Mouse (Mus musculus) embryo, embryonic 9.5 days (tissue): ENCODE data around the gene Pfdn4.
A peak's percentile ranks its signal among the peaks of the same experiment; 100 is the strongest.
"Not testable (repeated sequence)": the region's sequence is repeated elsewhere in the genome, so short reads cannot be mapped to it uniquely, and the experiment has no call there.

ENCODE experiments used
- DNase-seq: peaks from one replicate; pipeline ENCODE4 v3.0.0-alpha.2; 2017; ENCODE audit errors: extremely low spot score

The Pfdn4 gene

DNA sequence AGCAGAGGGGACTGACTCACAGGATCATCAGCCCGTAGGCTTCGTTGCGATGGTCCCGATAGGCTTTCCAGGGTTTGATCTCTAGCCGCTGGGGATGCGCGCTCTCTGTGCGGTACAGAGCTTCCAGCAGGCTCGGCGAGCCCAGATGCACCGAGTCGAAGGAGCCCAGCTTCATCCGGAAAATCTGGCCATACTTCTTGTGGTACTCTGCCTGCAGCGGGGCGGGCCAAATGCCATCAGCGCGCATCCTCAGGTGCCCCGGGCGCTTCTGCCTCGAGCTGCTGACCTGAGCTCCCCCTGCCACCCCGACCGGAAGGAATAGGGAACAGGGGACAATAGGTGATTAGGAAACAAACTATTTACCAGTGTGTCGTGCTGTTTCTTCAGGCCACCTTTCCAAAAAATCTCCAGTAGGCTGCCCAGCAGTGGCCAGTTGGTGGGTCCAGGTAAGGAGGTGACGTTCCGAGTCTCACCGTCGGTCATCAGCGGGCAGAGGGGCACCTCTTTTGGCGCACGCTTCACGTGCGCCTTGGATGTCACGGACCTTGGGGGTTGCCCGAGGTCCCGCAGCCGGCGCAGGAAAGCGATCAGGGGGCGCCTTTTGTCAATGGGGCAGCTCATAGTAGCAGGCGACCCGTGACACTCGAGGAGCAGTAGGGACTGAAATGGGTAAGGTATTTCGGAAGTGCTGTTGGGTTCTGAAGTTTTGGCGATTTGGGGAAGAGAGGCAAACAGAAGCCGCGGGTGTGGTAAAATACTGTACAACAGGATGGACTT, at the start of gene Pfdn4:
TSS of gene Pfdn4 (plus strand) at position 275 of the 777 bp plus-strand sequence.
- DNase-seq: peak; percentile 45

DNA sequence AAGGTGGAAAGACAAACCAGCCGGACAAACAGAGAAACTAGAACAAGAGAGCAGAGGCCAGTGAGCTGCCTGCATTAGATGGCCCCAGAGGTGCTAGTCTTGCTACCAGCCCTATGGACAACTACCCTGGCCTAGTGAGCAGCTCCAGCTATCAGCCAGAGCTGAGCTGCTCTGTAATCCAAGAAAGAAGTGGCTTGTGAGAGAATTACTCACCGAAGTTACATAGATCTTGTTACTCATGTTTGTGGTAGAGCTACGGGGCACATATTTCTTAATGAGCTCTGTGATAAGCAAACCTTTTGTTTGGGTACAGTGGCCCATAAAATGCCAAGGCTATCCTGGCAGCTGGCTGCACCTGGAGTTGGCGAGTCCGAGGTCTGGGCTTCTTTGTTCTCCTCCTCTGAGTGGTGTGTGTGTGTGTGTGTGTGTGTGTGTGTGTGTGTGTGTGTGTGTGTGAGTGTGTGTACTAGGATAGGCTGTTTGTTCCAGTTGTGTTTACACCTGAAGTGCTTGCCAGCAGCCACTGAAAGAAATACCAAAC, 49.3 kb upstream of the Pfdn4 start:
- no peak for DNase-seq

DNA sequence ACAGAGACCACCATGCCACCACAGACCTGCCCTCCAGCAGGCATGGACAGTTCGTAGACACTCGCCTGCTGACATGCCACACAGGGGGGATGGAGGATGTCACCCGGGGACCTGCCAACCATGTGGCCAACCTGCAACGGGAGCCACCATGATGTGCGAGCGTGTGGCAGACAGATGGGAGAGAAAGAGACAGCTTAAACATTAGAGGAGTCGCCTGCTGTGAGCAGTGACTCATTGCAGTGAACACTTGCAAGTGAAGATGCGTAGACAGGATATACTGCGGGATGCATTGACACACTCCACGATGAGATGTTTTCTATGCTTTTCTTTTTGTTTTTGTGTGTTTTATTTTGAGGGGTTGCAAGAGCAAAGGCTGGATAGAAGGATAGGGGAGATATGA, 48.6 kb upstream of the Pfdn4 start:
- DNase-seq: no peak

DNA sequence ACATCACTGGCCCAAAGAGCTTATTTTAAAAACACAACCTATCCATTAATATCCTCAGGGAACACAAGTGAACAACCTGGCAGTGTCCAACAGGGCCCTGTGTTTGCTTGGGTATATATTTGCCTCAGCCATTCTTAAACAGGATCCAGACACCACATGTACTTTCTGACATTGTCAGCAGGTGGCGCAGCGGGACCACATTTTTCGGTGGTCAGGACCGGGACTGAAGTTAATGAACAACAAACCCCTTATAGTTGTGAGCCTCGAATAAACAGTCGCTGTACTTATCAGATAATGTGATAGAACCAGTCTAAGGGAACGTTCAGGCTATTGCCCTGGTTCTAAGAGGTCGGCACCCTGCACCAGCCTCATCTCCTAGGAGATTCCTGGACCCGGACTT, 45.3 kb upstream of the Pfdn4 start:
- DNase-seq: peak; percentile 87

DNA sequence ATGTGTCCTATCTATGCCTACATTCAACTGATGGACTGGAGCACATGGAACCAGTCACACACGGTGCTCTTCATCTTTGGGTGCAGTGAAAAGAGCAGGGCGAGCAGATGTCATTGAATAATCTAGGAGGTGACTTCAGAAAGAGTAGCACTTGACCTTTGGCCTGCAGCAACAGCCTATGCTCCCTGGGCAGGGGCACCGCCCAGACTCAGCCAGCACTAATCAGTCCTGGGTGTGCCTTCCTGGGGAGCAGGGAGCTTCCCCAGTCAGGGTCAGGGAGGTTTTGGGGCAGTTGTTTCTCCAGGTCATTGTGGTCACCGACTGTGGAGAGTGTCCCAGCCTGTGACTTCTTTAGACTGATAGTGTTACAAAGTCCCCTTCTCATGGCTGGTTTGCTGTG, 42.4 kb upstream of the Pfdn4 start:
- DNase-seq: not testable (repeated sequence)

DNA sequence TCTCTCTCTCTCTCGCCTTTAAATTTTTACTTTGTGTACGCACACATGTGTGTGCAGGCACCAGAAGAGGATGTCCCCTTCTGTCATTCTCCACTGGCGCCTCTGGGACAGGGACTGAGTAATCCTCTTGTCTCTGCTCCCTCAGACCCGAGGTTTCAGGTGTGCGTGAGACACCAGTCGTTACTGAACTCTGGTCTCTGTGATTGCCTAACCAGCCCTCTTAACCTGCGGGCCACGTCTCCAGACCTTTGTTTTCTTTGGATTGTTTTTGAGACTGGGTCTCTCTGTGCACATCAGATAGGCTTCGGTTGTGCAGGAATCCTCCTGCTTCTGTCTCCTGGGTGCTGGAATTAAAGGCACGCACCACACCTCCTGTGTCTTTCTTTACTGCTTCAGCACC, 37.0 kb upstream of the Pfdn4 start:
- DNase-seq: no peak

DNA sequence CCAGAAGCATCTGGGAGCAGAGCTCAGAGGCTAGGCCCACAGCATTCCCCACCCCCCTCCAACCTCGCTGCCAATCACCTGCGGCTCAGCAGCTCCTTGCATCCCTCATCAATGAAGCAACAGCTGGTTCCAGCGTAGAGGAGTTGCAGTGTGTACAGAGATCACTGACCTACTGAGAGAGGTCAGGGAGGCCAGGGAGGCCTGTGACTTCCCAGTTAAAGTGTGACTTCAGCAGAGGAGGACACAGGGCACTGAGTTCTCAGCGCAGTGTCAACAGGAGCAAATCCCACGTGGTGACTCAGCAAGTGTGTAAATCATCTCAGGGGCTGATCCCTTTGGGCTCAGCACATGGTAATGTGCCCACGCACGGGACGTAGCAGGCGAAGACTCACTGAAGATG, 36.4 kb upstream of the Pfdn4 start:
- peak; percentile 79 for DNase-seq

DNA sequence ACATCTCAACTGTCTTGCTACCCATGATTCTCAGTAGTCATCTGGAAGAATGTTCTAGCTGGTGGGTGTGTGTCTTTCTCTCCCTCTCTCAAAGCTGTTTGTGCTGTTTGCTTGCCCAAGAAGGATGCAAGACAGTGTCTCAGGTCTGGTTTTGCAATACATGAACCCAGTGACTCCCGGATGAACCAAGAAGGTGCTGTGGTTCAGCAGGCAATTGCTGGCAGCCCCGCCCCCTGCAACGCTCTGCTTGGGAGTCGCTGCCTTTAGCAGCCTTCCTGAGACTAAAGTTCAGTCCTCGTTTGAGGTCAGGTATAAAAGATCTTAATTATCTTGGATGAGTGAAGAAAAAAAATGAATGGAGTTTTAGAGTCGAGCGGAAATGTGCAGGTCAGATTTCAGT, 34.6 kb upstream of the Pfdn4 start:
- DNase-seq: no peak

DNA sequence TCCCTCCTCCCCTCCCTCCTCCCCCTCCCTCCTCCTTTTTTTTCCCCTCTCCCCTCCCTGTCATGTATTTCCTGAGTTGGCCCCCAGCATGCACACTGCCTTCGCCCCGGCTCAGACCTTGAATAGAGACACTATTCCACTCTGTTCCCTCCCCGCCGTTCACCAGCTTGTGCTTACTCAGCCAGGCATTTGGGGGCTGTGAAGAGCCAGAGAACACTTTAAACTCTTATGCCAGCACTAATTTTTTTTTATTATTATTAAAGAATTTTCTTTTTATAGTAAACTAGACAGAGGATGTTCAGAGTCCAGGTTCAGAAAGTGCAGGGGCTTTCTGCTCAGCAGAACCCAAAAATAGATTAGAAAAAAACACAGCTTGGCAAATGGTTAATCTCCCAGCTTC, 31.4 kb upstream of the Pfdn4 start:
- no peak for DNase-seq

DNA sequence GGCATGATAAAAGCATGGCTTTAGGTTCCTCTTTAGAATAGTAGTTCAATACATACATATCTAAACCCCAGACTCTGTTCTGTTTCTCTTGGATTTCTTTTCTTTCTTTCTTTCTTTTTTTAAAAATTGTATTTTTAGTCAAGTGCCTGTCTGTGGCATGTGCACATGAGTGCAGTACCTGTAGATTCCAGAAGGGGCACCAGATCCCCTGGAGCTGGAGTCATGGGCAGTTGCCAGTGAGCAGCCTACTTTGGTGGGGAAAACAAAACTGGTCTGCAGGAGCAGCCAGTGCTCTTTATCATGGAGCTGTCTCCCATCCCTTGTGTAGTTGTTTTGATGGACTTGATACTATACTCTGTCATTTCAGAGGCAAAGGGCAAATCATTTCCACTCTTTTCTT, 28.2 kb upstream of the Pfdn4 start:
- no peak for DNase-seq

DNA sequence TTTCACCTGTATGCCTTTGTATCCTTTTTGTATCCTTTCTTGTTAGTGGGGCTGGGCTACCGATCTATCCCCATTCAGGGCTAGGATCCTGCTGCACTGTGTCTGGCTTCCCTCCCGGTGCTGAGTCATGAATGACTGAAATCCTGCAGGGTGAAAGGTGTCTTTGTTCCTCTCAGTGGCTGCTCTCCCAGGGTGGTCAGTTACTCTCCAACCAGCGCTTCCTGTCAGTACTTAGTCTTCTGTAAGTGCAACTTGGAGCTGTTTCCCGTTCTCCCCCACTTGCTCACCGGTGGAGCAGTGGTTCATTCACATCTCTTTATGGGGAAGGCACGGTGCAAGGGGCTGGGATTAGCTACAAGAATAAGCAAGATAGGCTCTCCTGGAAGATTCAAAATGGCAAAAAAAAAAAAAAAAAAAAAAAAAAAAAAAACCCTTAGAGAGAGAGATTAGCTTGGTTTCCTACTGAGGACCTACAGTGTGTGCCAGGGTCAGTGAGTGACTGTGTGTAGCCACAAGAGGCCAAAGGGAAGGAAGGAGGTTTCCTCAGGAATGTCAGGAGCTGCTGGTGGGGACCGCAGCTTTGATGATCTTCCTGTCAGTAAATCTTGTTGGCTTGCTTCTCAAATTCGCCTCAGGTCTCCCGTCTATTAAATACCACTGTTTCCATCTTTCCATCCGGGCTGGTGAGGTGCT, 26.5 kb upstream of the Pfdn4 start:
- peak; percentile 37 for DNase-seq

DNA sequence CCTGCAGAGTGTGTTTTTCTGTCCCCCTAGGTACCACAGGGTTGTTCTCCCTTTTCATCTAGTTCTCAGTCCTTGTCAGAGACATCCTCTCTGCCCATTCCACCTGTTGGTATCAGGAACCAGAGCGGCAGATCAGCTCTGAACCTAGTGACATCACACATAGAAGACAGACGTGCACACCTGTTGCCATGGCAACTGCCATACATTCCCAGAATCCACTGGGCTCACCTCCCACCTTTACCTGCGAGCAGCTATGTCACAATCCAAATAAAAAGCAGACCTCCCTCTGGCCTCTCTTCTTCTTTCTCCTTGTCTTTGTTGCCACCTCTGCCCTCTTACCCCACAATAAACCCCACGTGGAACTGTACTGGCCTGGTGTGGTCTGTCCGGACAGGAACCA, 25.6 kb upstream of the Pfdn4 start:
- DNase-seq: no peak

DNA sequence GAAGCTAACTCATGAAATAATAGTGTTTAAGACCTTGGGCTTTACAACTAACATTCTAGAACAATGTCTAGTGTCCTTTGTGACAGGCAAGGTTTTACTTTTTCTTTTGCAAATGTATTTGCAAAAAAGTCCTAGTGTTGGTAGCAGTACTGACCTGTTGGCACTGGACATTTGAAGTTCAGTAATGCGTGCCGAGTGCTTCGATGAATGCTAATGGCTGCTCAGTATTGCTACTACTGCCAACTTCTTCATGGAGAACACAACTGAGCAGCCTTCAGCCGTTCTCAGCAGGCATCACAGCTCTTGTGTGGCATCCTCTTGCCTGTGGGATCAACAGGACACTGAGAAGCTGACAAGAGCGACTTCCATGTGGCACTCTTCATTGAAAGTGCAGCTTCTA, 22.1 kb upstream of the Pfdn4 start:
- no peak for DNase-seq

DNA sequence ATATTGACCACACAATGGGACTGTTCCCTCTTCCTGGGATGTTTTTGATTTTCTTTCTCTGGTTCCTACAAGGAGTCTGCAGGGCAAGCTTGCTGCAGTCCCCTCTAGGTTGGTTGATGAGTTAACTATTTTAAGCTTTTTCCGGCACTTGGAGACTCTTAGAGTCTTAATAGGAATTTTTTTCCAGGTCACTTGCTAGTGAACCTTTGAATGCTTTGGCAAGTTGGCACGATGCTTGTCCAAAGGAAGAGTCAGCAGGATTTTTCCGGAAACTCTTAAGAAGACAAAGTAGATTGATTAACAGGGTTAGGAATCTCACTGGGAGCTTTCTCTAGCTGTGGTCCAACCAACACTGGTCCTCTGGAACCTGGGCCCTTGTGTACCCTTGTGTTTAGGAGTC, 21.1 kb upstream of the Pfdn4 start:
- DNase-seq: no peak

DNA sequence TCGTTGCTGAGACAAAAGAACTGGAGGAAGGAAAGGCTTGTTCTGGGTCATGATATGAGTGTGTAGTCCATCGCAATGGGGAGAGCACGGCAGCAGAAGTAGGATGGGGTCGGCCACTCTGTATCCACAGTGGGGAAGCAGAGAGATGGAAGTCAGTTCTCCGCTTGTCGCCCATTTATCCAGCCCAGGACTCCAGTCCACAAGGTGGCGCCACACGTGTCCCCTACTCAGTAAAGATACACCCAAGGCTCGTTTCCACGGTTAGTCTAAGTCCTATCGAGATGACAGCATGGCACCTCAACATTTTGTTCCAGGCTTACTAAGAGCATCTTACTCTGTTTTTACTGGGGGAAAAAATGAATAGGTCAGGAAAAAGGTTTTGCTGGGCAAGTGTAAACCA, 20.0 kb upstream of the Pfdn4 start:
- DNase-seq: no peak

DNA sequence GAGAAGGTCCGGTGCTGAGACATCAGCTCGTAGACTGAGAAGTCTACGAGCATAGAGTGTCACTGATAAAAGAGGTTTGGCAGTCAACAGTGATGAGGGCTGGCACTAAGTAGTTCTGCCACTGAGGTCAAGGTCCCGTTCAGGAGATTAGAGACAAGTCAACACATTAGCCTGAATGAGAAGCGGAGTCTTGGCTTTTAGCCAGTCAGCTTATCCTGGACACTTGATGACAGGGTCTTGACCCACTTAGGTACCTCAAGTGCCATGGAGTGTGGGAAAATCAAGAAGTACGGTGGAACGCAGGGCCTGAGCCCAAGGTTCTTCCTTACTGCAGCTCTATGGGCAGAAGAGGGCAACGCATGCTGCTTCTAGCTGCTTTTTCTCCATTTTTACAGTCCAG, 19.6 kb upstream of the Pfdn4 start:
- no peak for DNase-seq

DNA sequence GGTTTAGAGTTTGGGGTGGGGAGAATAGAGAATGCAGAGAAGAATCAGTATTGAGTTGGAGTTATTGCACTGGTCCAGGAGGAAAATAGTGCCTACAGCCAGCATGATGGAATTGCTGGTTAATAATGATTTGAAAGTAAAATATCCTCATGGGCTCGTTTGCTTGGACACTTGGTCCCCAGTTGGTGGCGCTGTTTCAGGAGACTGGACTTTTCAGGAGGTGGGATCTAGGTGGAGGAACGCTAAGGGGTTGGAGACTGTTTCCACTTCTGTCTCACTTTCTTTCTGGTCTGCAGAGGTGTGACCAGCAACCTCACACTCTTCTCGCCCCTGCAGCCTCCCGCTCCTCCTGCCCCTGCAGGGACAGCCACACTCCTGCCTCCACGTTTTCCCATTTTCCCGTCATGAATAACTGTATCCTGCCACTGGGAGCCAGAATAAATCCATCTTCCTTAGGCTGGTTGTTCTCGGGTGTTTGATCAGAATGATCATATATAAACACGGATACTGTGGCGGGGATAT, 14.1 kb upstream of the Pfdn4 start:
- no peak for DNase-seq

DNA sequence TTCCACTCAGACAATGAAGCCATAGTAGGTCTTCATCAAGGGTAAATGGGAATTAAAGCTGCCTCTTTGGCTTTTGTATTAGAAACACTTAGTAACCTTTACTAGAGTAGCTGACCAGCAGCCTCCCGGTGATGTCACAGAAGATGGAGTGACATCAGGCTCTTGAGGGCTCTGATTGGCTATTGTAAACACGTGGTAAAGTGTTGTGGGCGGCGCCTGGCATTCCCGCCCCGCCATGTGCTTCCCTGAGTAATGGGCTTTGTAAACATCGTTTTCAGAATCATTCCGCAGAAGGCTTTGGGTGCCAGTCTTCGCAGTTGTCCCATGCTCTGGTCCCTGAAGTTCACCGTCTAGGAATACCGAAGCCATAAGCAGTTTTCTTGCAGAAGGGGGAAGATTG, 12.3 kb upstream of the Pfdn4 start:
- no peak for DNase-seq

DNA sequence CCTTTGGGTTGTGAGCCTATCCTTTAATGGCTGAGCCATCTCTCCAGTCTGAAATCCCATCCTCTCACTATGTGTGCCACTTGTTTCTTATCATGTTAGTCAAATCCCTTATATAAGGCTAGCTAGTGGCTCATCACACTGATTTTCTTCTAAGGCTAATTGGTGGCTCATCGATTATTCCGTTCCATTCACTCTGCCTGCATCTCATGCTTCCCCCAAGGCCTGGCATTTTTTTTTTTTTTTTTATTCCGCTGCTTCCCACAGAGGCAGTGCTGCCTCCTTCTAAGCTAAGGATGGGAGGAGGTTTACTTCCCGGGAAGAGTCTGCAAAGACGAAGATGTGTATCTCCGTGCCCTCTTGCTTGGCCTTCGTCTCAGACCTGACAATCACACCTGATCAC, 9.0 kb upstream of the Pfdn4 start:
- no peak for DNase-seq

DNA sequence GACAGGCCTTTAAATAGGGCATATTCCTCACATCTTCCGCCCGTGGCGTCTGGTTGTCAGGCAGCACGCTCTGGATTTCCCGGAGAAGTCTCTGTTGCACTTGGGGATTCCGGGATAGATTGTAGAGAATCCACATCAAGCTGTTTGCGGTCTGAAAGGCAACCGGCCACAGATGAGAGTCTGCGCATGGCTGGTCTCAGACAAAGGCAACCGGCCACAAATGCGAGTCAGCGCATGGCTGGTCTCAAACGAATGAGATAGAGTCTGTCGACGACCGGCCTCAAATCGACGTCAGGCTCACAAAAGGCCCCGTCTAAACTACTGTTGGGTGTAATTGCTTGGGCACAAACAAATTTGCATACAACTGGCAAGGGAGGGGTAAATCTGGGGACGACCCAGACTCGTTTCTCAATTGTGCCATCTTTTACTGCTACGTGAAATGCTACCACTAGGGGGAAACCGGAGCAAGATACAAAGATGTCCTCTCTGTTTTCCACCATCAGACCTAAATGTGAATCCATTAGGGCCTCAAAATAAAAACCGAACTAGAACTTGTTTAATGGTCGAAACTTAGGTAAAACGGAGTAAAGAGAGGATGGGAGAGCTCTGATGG, 8.2 kb upstream of the Pfdn4 start:
- DNase-seq: peak; percentile 46

DNA sequence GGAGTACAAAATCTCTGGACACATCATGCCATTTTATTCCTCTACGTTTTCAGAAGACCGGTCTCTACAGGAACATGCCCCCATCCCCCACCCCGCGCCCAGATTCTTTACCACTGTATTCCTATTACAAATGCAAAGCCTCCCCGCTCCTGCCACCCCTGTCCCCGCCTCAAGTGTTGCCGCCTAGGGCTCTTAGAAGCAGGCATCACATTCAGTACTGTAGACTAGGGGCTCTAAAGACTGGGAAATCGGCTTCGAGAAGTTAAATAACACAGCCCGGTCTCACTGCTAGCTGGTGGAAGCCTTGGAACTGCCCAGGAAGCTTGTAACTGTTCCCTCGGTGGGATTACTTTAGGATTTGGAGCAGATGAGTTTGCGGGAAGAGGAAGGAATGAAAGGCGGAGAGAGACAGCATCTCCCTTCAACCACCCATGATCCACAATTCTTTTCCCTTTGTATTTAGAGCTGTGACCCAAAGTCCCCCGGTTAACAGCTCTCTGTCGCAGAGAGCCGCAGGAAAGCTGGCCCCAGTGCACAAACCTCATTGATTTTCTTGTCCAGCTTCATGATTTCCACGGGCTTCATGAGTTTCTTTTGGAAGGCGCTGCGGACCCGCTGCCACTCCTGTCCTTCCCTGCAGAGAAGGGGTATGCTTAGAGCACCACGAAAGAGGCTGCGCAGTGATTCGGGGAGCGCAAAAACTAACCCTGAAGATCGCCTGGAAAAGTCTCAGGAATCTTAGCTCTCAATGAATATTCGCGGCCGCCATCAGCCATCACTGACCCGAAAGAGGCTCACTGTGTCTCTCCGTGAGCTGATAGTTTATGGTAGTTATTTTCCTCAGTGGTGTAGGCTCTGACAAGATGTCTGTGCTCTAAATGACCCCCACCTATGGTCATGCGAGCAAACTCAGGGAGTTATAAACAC, 1.2 kb upstream of the Pfdn4 start:
- peak; percentile 35 for DNase-seq
